Mouse (Mus musculus): ENCODE results near the gene Rgcc.

Gene Rgcc

GRCm38 (mm10) chr14:79300641-79301350 lies 649 bp downstream of the Rgcc start:
- no peak for DNase-seq (ENCODE audit: low read depth)

DNA sequence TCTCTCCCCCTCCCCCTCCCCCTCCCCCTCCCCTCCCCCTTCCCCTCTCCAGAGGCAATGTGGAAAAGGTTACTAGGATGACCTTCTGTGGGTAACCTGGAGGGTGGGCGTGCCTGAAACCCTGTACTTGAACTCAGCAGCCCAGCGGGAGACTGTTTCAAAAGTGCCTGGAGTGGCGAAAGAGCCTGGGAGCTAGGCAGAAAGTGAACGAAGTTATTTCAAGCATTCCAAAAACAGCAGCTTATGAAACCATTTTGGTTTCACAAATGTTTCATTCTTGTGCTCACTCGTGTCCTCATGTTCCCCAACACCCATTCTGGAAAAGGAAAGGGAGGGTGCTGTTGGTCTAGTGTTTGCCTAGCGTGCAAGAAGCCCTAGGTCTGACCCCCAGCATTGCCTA lies 1.6 kb downstream of the Rgcc start:
- DNase-seq (ENCODE audit: low read depth) = no peak

DNA sequence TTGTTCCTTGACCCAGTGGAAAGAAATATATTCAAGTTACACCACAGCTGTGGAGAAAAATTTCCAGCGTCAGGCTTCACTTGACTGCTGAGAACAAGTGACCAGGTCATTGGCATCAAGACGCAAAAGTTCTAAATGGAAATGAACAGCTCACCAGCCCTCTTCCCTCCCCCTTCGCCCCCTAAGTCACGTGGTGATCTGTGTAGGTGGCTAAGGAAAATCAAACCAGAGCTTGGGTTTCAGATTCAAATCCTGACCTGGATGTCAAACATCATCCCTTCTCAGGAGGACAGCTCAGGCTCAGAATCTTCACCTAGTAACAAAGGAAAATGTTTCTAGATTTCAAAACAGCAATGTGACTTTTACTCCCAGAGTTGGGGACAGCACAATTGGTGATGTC lies 2.2 kb downstream of the Rgcc start:
- DNase-seq (ENCODE audit: low read depth) = no peak

DNA sequence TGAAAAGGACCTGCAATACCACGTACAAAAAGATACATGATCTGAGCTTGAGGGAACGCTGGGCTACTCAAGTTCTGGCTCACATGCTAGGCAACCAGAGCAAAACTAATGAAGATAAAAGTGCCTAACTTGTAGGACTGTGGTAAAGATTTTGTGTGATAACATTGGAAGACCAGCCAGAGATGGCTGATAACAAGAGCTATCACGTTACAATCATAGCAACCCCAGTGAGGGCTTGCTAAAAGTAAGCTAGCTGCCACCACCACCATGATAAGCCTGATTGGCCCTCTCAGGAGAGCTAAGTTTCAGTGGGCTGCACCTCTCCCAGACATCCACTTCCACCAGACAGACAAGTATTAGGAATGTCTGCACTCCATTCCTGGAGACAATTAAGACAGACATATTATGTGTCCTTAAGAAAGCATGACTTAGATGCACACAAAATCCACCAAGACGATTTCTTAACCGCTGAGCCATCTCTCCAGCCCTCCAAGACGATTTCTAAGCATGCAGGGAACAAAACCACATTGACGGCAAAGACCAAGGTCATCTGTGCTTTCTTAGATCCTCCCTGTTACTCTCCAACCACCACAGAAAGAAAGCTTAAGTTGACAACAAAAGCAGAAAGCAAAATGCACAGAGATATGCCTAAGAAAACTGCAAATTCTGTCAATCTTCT lies 3.0 kb downstream of the Rgcc start:
- DNase-seq (ENCODE audit: low read depth) = no peak

DNA sequence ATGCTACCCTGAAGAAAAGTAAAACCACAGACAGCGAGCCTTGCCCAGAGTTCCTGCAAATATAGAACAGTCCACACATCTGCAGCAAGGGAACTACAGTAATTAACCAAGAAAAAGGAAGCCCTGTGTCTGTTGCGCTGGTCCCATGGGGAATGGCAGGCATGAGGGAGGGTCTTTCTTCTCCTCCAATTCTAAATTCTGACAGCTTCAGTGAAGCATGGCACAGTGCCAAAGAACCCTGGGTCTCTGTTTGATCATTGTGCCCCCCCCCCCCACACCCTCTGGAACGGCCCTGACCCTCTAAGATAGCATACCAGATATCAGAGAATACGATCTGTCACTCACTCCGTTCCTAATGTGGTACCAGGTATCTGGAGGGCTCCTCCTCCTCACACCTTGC lies 4.6 kb downstream of the Rgcc start:
- DNase-seq (ENCODE audit: low read depth) = no peak

DNA sequence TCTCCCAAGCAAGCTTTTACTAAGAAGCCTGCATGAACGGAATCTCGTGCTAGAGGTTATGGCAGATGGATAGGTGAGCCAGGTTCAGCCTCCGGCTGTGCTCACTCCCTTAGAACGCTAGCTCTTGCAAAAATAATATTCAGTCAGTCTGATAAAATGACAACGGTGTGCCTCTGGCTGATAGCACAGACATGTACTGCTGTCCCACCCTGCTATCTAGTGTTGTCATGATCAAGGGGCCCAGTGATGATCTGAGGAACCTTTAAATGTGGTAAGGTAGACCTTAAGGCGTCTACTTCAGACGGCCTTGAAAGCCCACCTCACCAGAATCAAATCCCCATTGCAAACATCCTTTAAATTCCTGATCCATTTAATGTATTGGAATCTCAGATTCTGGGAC lies 5.2 kb downstream of the Rgcc start:
- DNase-seq (ENCODE audit: low read depth) = no peak

GRCm38 (mm10) chr14:79295579-79295978 lies 5.9 kb downstream of the Rgcc start:
- no peak for DNase-seq (ENCODE audit: low read depth)

GRCm38 (mm10) chr14:79294950-79295349 lies 6.5 kb downstream of the Rgcc start:
- DNase-seq (ENCODE audit: low read depth) = no peak

DNA sequence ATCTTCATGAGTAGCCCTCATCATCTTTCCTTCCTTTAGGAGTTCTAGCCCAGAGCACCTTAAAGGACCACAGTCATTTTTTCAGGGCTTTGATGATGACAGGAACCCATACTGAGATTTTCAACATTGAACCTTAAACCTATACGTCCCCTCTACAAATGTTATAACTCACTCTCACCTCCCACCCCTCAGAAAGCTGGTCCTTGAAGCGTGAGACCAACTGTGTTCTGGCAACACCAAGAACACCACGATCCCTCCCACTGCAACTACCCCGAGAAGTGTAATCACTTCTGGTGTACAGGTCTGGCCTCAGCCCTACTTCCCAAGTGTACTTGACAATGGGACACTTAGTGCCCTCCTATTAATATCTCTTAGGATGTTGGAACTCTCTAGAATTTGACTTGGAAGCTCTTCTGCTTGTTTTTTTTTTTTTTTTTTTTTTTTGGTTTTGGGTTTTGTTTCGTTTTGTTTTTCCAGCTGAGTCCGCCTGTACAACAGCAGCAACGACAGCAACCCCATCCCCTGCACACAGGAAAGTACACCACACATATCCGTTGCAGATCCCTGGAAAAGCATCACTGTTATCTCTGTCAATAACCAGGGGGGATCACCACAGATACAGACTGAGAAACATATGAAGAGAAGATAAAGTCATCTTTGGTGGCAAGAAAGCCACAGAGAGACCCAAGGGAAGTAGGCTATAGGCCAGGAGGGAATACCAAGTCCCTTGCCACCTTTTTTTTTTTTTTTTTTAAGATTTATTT lies 7.2 kb downstream of the Rgcc start:
- no peak for DNase-seq (ENCODE audit: low read depth)

DNA sequence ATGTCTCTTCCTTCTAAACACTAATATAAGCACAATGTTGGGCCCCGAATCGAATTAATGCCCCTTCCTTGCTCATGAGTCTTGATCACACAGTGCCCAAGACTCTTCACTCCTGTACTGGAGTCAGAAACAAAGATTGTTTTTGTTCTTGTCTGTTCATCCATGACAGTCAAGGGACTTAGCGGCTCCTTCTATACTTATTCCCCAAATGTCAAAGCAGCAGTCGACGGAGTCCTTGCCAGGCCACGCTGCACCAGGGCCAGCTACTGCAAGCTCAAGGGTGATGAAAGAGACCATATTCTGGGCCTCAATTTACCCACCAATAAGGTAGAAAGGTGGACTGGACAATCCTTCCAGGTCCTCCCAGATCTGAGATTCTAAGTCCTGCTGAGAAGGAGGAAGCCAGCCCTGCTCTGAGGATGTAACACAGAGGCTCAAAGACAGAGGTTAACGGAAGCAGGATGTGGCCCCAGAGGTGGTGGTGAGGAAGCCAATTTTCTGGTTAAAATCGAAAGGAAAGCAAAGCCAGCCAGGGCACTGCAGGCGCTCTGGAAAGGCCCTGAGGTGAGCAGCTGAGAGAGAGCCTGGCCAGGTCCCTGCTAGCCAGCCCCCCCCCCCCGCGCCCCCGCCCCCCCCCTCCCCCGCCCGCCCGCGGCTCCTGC lies 8.2 kb downstream of the Rgcc start:
- no peak for DNase-seq (ENCODE audit: low read depth)

DNA sequence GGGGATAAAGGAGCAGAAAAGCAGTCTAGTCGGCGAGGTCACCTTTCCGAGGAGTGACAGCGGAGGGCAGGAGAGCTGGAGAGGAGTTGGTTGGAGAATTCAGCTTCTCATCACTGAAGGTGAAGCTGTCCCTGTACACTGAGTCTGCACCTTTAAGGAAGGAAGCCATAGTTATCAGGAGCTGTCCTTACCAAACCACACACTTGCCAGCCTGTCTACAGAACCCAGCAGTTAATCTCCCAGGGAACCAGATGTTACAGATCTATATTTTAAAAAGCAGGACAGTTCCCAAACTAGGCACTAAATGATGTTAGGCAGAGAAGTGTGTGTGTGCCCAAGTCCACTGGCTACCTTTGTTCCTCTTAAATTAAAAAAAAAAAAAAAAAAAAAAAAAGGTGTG lies 9.8 kb downstream of the Rgcc start:
- DNase-seq (ENCODE audit: low read depth) = no peak

DNA sequence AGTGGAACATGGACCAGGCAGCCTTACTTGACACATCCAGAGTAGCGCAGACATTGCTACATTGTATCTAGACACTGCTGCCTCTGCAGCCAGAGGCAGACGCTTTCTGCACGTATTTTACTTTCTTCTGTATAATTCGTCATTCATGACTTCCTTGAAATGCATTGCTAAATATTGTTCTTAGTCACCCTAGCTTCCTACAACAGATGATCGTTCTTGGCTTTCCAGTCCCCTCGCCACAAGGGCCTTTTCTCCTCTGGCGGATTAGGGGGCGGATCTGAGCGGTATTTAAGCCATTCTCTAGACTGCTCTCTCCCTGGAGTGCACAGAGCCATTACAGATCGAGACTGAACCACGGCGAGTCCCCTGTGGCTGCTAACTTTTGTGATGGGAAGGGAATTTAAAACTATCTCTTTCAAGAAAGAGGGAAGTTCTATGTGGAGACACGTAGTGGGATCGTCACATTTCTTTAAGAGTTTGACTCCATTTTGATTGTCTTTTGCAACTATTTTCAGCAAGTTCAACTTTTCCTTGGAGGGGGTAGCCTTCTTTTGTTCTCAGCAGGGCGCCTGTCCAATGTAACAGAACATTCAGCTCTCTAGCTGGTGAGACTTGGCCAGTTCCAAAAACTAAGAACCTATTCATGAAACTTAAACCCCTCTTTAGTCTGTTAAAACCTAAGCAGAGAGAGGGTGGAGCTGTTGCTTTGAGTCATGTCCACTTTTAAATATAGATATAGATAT lies 10.6 kb downstream of the Rgcc start:
- no peak for DNase-seq (ENCODE audit: low read depth)

DNA sequence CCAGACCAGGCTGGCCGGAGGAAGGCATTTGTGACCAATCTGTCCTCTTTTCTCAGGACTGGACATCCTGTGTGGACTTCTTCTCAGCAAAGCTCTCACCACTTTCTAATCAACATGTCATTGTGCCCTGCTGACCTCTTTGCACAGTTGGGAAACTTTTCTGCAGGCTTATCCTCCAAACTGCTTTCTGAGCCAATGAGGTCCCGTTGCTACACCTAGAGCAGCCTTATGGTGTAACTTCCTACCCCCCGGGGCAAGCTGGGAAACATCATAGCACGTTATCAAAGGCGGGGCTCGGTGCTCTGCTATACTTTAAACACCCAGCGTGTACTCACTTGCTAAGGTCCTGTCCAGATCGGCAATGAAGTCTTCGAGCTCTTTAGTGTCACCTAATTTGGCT lies 11.5 kb downstream of the Rgcc start:
- no peak for DNase-seq (ENCODE audit: low read depth)

DNA sequence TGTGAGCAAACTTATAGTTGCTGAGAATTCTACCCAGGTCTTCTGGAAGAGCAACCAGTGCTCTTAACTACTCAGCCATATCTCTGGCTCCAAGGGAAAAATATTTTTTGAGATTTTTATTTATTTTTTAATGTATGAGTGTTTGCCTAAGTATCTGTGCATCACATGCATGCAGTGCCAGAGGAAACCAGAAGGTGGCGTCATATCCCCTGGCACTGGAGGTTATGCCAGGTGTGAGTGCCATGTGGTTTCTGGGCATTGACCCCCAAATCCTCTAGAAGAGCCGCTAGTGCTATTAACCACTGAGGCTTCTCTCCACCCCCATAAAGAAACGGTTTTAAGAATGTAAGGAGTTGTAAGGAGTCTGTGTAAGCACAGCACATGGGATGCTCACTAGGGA lies 13.2 kb downstream of the Rgcc start:
- no peak for DNase-seq (ENCODE audit: low read depth)

DNA sequence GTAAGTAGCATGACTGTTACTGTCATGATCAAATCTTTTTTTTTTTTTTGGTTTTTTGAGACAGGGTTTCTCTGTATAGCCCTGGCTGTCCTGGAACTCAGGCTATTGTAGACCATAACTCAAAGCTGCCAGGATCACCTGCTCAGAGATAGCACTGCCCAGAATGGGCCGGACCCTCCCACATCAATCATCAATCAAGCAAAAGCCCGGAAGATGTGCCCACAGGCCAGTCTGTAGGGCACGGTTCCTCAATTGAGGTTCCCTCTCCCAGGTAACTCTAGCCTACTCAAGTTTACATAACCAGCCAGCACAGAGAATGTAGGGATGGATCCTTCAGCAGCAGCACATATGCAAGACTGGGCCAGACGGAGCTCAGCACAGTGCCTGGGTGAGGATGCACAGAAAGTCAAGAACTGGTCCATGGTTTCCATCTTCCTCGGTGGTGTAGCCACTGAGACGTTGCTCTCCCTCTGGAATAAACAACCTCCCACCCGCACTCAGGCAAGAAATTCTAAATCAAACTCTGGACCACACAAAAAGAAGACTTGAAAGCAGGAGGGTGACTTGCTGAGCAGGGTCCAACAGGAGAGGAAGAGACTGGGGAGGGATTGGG lies 14.1 kb downstream of the Rgcc start:
- DNase-seq (ENCODE audit: low read depth) = no peak

- no peak for DNase-seq (ENCODE audit: low read depth)
Observed at GRCm38 (mm10) chr14:79285549-79285948, 15.9 kb downstream of the Rgcc start.

- no peak for DNase-seq (ENCODE audit: low read depth)
Observed at GRCm38 (mm10) chr14:79284616-79285015, 16.8 kb downstream of the Rgcc start.

GRCm38 (mm10) chr14:79283952-79284351 lies 17.5 kb downstream of the Rgcc start:
- DNase-seq (ENCODE audit: low read depth) = no peak

- DNase-seq (ENCODE audit: low read depth) = no peak
Observed at GRCm38 (mm10) chr14:79281894-79282553, 19.4 kb downstream of the Rgcc start.

GRCm38 (mm10) chr14:79280456-79280855 lies 21.0 kb downstream of the Rgcc start:
- no peak for DNase-seq (ENCODE audit: low read depth)

DNA sequence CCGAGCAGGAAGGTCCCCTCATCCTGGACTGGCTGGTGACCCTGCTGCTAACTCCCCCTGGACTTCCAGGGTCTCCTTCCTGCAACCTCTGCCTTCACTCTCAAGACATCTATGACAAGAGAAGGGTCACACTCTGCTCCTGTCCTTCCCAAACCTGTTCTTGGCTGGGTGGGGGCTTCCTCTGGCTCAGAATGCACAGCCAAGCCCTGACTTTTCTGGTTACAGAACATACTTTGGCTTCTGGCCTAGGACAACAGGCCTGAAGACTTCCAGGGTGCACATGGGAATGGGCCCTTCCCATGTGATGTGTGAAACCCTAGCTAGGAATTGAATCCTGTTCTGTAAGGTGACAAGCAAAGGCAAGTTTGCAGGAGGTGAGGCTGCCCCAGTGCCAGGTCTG lies 22.0 kb downstream of the Rgcc start:
- no peak for DNase-seq (ENCODE audit: low read depth)
